Mouse (Mus musculus): ENCODE measurements around the gene 2410015M20Rik. TPM values are rescaled to one million over a fixed set of nuclear protein-coding genes. Genes with fewer than 3 reads are reported as not detected.

The 2410015M20Rik gene
- polyA plus RNA-seq, 1 experiment from 2014 or later: 221 TPM

DNA sequence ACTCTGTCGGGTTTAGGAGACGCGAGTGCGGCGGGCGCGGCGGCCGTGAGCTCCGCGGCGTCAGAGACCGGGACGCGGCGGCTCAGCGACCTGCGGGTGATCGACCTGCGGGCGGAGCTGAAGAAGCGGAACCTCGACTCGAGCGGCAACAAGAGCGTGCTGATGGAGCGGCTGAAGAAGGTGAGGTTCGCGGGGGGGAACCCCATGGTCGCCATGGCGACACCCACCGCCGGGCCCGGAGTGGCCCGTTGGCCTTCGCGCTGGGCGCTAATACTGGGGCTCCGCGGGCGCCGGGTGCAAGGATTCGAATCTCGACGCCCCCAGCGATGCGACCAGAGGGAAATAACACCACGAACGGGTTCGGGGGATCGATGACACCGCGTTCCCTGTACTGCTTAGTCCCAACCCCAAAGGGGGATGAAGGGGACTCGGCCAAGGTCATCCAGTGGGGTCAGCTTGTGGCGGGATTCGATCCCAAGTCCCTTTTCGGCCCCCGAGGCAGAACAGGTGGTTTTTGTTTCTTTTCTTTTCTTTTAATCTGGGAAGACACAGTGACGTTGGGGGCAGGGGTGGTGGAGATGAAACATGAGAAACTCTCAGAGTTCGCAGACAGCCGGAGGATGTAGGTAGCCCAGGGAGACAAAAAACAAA, 24.3 kb downstream of the 2410015M20Rik start:
- H3K36me3 ChIP-seq (ENCODE audit: control insufficient read depth, insufficient read depth, low read length): peaks cover 29% of the 10 kb centered on the region
- H3K9ac ChIP-seq (ENCODE audit: low read depth, low read length): peak overlapping the region; percentile 75
- peak overlapping the region; percentile 86 for H3K4me3 ChIP-seq (ENCODE audit: low read length)
- under 1% methylated on average over 61 of the region's 61 CpGs for WGBS
- H3K27ac ChIP-seq (ENCODE audit: low read depth, low read length): peak overlapping the region; percentile 94
- H3K4me1 ChIP-seq (ENCODE audit: control insufficient read depth, insufficient read depth, low read depth, low read length): peaks cover 49% of the 10 kb centered on the region
- peak; percentile 24 for ATAC-seq
- no peaks in the 10 kb centered on the region for H3K27me3 ChIP-seq (replicated peaks; ENCODE audit: control insufficient read depth, insufficient read depth, low read length)
- H3K9me3 ChIP-seq (ENCODE audit: control insufficient read depth, low read length): no peaks in the 10 kb centered on the region
- peak overlapping the region; percentile 89 for H3K4me2 ChIP-seq (ENCODE audit: low read length)

DNA sequence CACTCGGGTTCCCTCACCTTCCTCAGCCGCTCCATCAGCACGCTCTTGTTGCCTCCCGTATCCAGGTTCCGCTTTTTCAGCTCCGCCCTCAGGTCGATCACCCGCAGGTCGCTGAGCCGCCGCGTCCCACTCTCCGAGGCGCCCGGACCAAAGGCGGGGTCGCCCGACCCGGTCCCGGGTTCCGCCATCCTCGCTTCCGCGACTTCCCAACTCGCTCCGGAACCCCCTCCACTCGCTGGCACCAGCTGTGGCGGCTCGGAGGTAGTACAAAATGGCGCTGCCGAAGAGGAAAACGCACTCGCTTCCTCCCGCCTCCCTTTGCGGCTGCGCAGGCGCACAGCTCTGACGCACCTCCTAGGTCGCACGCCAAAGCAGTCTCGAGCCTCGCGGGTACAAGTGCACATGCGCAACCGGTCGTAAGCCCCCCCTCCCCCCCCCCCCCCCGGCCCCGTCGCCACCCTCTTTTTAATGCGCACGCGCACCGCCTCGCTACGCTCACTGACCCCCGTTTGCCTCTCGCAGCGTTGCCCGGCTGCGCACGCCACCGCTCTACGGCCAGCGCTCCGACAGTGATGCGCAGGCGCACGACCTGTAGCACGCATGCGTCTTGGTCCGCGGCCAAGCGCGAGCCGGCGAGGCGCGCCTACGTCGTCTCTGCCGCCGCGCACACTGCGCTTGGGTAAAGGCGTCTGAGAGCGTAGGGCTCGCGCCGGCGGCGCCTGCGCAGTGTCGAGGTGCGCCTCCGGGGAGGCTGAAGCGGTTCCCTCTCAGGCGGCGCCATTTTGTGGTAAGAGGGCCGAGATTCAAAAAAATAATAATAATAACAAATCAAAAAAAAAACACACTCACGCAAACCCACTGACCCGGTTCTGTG, 25.1 kb downstream of the 2410015M20Rik start, which contains the start of the genes Safb2 and Safb:
Gene Safb2, minus strand, starts transcription at position 329 of the 874 bp plus-strand sequence.
Gene Safb, plus strand, starts transcription at position 569 of the 874 bp plus-strand sequence.
- H3K9ac ChIP-seq (ENCODE audit: low read depth, low read length): peak within 1 kb of the TSS; percentile 89
- H3K4me3 ChIP-seq (ENCODE audit: low read length): peak within 1 kb of the TSS; percentile 86
- peaks cover 49% of the 10 kb centered on the region for H3K4me1 ChIP-seq (ENCODE audit: control insufficient read depth, insufficient read depth, low read depth, low read length)
- H3K27me3 ChIP-seq (replicated peaks; ENCODE audit: control insufficient read depth, insufficient read depth, low read length): no peaks in the 10 kb centered on the region
- peak within 1 kb of the TSS; percentile 96 for H3K4me2 ChIP-seq (ENCODE audit: low read length)
- peaks cover 24% of the 10 kb centered on the region for H3K36me3 ChIP-seq (ENCODE audit: control insufficient read depth, insufficient read depth, low read length)
- H3K9me3 ChIP-seq (ENCODE audit: control insufficient read depth, low read length): no peaks in the 10 kb centered on the region
- peak; percentile 96 for ATAC-seq
- under 1% methylated on average over 90 of the region's 101 CpGs for WGBS
- peak within 1 kb of the TSS; percentile 95 for H3K27ac ChIP-seq (ENCODE audit: low read depth, low read length)

DNA sequence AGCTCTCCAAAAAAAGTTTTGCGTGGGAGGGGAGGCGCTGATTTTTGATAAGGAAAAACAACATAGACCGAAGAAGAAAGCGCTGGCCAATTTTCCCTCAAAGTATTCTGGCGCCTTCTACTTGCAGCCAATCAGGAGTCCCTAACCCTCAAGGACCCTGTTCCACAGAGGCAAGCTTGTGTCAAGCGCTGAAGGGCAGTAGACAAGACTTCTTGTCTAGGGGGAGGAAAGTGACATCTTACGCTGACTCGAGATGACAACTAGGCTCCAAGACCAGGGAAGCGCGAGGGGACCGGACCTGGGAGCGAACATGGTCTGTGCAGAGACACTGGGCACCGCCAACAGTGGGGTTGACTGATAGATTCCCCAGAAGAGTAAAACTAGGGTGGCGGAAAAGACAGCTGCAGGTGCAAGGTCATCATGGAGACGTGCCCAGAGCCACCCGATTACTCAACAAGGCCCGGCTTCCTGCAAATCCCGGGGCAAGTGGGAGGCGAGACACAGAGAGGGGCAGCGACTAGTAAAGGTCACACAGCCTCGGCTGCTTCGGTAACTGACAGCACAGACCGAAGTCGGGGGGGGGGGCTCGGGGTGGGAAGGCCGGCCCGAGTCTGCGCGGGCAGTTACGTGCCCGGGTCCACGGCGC, 25.8 kb downstream of the 2410015M20Rik start:
- WGBS: 2% methylated on average over 33 of the region's 33 CpGs
- H3K36me3 ChIP-seq (ENCODE audit: control insufficient read depth, insufficient read depth, low read length): peaks cover 19% of the 10 kb centered on the region
- peaks cover 49% of the 10 kb centered on the region for H3K4me1 ChIP-seq (ENCODE audit: control insufficient read depth, insufficient read depth, low read depth, low read length)
- no peak for ATAC-seq
- H3K27ac ChIP-seq (ENCODE audit: low read depth, low read length): peak overlapping the region; percentile 95
- peak overlapping the region; percentile 86 for H3K4me3 ChIP-seq (ENCODE audit: low read length)
- peak overlapping the region; percentile 89 for H3K9ac ChIP-seq (ENCODE audit: low read depth, low read length)
- peak overlapping the region; percentile 96 for H3K4me2 ChIP-seq (ENCODE audit: low read length)
- no peaks in the 10 kb centered on the region for H3K9me3 ChIP-seq (ENCODE audit: control insufficient read depth, low read length)
- H3K27me3 ChIP-seq (replicated peaks; ENCODE audit: control insufficient read depth, insufficient read depth, low read length): no peaks in the 10 kb centered on the region

DNA sequence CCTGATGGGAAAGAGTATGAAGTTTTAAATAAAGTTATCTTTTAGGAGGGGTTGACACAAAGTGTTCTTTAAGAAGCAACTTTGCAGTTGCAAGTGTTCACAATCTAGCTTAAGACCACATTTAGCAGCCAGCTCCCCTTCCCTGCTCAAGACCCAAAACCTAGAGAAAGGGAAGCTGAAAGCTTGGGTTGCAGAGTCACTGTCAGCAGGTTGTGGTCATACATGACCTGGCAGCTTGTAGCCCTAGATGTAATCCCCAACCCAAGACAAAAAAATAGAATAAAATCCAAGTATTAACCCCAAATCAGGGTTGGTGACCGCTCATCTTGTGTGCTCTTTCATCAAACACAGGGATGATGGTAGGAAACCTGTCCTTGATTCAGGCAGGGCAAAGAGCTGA, 26.5 kb downstream of the 2410015M20Rik start:
- no peak overlapping the region for H3K27ac ChIP-seq (ENCODE audit: low read depth, low read length)
- no peak for ATAC-seq
- peaks cover 22% of the 10 kb centered on the region for H3K36me3 ChIP-seq (ENCODE audit: control insufficient read depth, insufficient read depth, low read length)

DNA sequence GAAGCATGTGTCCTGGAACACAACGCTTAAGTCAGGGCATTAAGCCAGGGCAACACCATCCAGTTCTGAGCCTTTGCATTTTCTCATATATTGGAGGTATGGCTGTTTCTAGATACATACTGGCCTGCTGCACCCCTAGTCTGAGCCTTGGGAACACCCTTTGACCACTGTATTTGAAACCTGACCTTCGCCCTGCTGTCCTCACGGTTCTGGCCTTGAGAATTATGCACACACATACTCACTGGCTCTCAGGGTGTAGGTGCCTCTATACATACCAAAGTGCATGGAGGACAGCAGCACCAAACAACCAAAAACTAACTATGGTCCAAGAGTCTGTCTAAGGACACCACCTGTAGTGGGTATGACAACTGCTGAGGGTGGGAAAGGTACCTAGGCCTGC, 36.6 kb downstream of the 2410015M20Rik start:
- peaks cover 70% of the 10 kb centered on the region for H3K36me3 ChIP-seq (ENCODE audit: control insufficient read depth, insufficient read depth, low read length)
- no peak overlapping the region for H3K27ac ChIP-seq (ENCODE audit: low read depth, low read length)
- H3K4me3 ChIP-seq (ENCODE audit: low read length): no peak overlapping the region
- ATAC-seq: no peak; the same call in 1 of the 2 replicates
- H3K4me1 ChIP-seq (ENCODE audit: control insufficient read depth, insufficient read depth, low read depth, low read length): no peaks in the 10 kb centered on the region
- H3K9me3 ChIP-seq (ENCODE audit: control insufficient read depth, low read length): no peaks in the 10 kb centered on the region
- no peaks in the 10 kb centered on the region for H3K27me3 ChIP-seq (replicated peaks; ENCODE audit: control insufficient read depth, insufficient read depth, low read length)
- H3K4me2 ChIP-seq (ENCODE audit: low read length): no peak overlapping the region
- H3K9ac ChIP-seq (ENCODE audit: low read depth, low read length): no peak overlapping the region
- 84% methylated on average over 3 of the region's 3 CpGs for WGBS

More for the DNA sequence above, 26.5 kb downstream of the 2410015M20Rik start:
- Histone ChIP-seq H3K4me1 (ENCODE audit: control insufficient read depth, insufficient read depth, low read depth, low read length) (peaks cover 45% of the 10 kb centered on the region), H3K27me3 (replicated peaks; ENCODE audit: control insufficient read depth, insufficient read depth, low read length) (no peaks in the 10 kb centered on the region), H3K9me3 (ENCODE audit: control insufficient read depth, low read length) (no peaks in the 10 kb centered on the region), H3K9ac (ENCODE audit: low read depth, low read length) (peak overlapping the region; percentile 89), H3K4me2 (ENCODE audit: low read length) (peak overlapping the region; percentile 96), H3K4me3 (ENCODE audit: low read length) (peak overlapping the region; percentile 86)
- WGBS: 63% methylated on average over 1 of the region's 1 CpGs

DNA sequence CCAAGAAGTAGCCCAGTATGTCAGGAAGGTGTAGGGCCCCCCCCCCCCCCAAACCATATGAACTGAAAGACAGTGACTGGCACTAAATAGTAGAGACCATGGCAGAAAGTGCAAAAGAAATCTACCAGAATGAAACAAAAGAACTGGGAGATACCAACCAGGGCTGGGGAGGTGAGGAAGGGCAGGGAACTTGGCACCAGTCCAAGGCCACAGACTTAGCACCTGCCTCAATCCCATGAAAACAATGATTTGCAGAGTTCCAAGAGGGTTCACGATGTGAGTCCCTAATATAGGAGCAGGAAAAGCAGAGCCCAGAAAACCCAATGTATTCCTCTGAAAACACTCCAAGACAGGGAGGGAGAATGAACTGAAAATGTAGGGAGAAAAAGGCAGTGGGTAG, 37.4 kb downstream of the 2410015M20Rik start:
- H3K27ac ChIP-seq (ENCODE audit: low read depth, low read length): no peak overlapping the region
- no peaks in the 10 kb centered on the region for H3K4me1 ChIP-seq (ENCODE audit: control insufficient read depth, insufficient read depth, low read depth, low read length)
- no peak for ATAC-seq
- H3K4me3 ChIP-seq (ENCODE audit: low read length): no peak overlapping the region
- H3K27me3 ChIP-seq (replicated peaks; ENCODE audit: control insufficient read depth, insufficient read depth, low read length): no peaks in the 10 kb centered on the region
- no peaks in the 10 kb centered on the region for H3K9me3 ChIP-seq (ENCODE audit: control insufficient read depth, low read length)
- H3K4me2 ChIP-seq (ENCODE audit: low read length): no peak overlapping the region
- WGBS: 23% methylated on average over 1 of the region's 1 CpGs
- no peak overlapping the region for H3K9ac ChIP-seq (ENCODE audit: low read depth, low read length)
- peaks cover 70% of the 10 kb centered on the region for H3K36me3 ChIP-seq (ENCODE audit: control insufficient read depth, insufficient read depth, low read length)

DNA sequence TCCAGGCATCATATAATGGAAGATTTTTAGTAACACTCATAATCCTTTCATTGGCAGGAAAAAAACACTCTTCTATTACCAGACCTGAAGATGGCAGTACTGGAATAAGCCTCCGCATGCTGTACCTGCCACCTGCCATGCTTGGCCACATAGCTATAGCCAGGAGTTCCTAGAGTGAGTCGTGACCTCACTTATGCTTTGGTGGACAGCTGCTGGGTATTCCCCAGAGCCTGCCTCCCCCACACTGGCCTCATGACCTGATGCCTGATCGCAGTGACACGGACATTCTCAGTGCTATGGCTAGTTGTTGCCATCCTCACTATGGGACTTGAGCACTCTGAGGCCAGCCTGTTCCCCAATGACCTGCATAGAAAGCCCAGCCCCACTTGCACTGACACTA, 39.3 kb downstream of the 2410015M20Rik start:
- WGBS: 91% methylated on average over 4 of the region's 4 CpGs
- Histone ChIP-seq H3K27ac (ENCODE audit: low read depth, low read length) (no peak overlapping the region), H3K27me3 (replicated peaks; ENCODE audit: control insufficient read depth, insufficient read depth, low read length) (no peaks in the 10 kb centered on the region), H3K36me3 (ENCODE audit: control insufficient read depth, insufficient read depth, low read length) (peaks cover 75% of the 10 kb centered on the region), H3K9me3 (ENCODE audit: control insufficient read depth, low read length) (no peaks in the 10 kb centered on the region), H3K9ac (ENCODE audit: low read depth, low read length) (no peak overlapping the region), H3K4me3 (ENCODE audit: low read length) (no peak overlapping the region), H3K4me2 (ENCODE audit: low read length) (no peak overlapping the region), H3K4me1 (ENCODE audit: control insufficient read depth, insufficient read depth, low read depth, low read length) (no peaks in the 10 kb centered on the region)
- ATAC-seq: no peak

DNA sequence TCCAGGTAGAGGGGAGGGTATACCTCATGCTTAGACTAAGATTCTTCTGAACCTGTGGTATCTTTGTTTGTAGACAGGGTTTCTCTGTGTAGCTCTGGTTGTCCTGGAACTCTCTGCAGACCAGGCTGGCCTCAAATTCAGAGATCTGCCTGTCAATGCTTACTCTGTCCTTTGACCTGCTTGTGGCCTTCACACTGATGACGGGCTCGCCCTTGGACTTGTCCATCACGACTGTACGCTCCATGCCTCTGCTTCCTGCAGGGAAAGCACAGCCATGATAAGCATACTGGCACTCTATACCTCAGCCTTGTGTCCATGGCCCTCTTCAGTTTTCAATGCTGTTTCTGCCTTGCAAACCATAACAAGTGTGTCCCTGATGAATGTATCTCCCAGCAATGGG, 42.2 kb downstream of the 2410015M20Rik start:
- 98% methylated on average over 4 of the region's 4 CpGs for WGBS
- ATAC-seq: no peak

DNA sequence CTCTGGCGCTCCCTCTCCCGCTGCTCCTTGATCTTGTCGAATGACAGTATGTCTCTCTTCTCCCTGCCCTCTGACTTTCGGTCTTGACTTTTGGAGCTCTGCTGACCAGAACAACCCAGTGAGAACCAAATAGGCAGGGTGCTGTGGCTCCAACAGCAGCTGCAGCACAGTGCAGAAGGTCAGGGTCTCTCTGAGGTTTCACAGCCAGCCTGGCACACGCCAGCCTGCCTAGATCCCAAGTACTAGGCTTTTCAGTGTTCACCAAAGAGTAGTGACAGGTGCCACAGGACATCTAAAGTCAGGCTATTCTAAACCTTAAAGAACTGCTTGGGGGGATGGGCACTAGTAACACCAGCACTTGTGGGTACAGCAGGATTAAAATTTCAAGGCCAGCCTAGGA, 42.7 kb downstream of the 2410015M20Rik start:
- Histone ChIP-seq H3K36me3 (ENCODE audit: control insufficient read depth, insufficient read depth, low read length) (peaks cover 85% of the 10 kb centered on the region), H3K4me2 (ENCODE audit: low read length) (no peak overlapping the region)

More for the DNA sequence above, 42.2 kb downstream of the 2410015M20Rik start:
- no peak overlapping the region for H3K4me2 ChIP-seq (ENCODE audit: low read length)
- no peaks in the 10 kb centered on the region for H3K27me3 ChIP-seq (replicated peaks; ENCODE audit: control insufficient read depth, insufficient read depth, low read length)
- H3K9me3 ChIP-seq (ENCODE audit: control insufficient read depth, low read length): no peaks in the 10 kb centered on the region
- no peak overlapping the region for H3K27ac ChIP-seq (ENCODE audit: low read depth, low read length)
- H3K36me3 ChIP-seq (ENCODE audit: control insufficient read depth, insufficient read depth, low read length): peaks cover 81% of the 10 kb centered on the region
- H3K9ac ChIP-seq (ENCODE audit: low read depth, low read length): no peak overlapping the region
- H3K4me3 ChIP-seq (ENCODE audit: low read length): no peak overlapping the region
- no peaks in the 10 kb centered on the region for H3K4me1 ChIP-seq (ENCODE audit: control insufficient read depth, insufficient read depth, low read depth, low read length)

More for the DNA sequence above, 42.7 kb downstream of the 2410015M20Rik start:
- no peak overlapping the region for H3K9ac ChIP-seq (ENCODE audit: low read depth, low read length)
- no peaks in the 10 kb centered on the region for H3K27me3 ChIP-seq (replicated peaks; ENCODE audit: control insufficient read depth, insufficient read depth, low read length)
- no peaks in the 10 kb centered on the region for H3K4me1 ChIP-seq (ENCODE audit: control insufficient read depth, insufficient read depth, low read depth, low read length)
- no peaks in the 10 kb centered on the region for H3K9me3 ChIP-seq (ENCODE audit: control insufficient read depth, low read length)
- ATAC-seq: no peak
- H3K4me3 ChIP-seq (ENCODE audit: low read length): no peak overlapping the region
- no peak overlapping the region for H3K27ac ChIP-seq (ENCODE audit: low read depth, low read length)
- 85% methylated on average over 5 of the region's 5 CpGs for WGBS
